Mouse (Mus musculus) adrenal gland, postnatal 14 days (tissue): Measurements from ENCODE around the gene Morn3. TPM values are rescaled to one million over a fixed set of nuclear protein-coding genes. Genes with fewer than 3 reads are reported as not detected.
"Not testable (repeated sequence)": the region's sequence is repeated elsewhere in the genome, so short reads cannot be mapped to it uniquely, and the experiment has no call there.

Experiments
- DNase-seq: peaks from one replicate; pipeline ENCODE4 v3.0.0; 2021; ENCODE audit warnings: mixed read lengths
- long read RNA-seq, 2 experiments: library from polyadenylated mRNA; stranded (forward); transcript quantifications; one replicate each; pipeline ENCODE4 v2.0.0; 2021
- total RNA-seq: library from RNA; stranded (reverse); gene quantifications from 2 replicates; pipeline ENCODE4 v1.2.3, GENCODE M21; 2021

The Morn3 gene
- not detected in 2 replicates for total RNA-seq
- long read RNA-seq, experiment 1, partial matches to known transcripts, result 0 of 1 reads
- long read RNA-seq, experiment 1, other reads (novel, unspliced or antisense), result 1 of 1 reads
- long read RNA-seq, experiment 2, partial matches to known transcripts, result 0 of 1 reads
- long read RNA-seq, experiment 2, other reads (novel, unspliced or antisense), result 1 of 1 reads

DNA sequence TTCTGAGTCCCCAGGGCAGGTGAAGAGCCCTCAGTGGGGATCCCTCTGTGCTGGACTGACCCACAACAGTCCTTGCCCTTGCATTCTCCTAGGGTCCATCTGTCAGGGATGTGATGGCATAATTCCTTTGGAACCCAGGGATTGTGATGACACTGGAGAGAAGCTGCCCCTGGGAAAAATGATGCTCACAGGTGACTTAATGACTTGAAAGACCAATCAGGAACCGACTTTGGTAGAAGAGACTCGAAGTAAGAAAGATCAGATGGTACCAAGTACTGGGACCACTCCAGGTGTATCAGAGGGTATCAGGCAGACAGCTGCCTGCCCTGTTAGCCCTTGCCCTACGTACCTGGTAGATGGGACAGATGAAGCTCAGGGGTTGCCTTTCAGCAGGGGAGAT lies at the start of gene Morn3:
Gene Morn3, minus strand, starts transcription at position 101 of the 400 bp plus-strand sequence.
- no peak for DNase-seq

DNA sequence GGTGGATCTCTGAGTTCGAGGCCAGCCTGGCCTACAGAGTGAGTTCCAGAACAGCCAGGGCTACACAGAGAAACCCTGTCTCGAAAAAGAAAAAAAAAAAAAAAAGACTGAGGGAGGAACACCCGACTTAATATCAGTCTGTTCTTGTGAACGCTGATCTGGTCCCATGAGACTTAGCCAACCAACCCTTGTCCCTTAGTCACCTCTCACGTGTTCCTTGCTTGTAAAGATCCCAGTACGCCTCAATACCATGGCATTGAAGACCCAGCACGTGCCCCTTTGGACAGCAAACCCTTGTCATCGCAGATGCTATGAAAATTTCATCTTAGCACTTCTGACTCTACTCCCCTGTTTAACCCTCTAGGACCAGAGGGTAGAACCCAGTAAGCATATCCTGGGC lies 49.5 kb upstream of the Morn3 start:
- no peak for DNase-seq

DNA sequence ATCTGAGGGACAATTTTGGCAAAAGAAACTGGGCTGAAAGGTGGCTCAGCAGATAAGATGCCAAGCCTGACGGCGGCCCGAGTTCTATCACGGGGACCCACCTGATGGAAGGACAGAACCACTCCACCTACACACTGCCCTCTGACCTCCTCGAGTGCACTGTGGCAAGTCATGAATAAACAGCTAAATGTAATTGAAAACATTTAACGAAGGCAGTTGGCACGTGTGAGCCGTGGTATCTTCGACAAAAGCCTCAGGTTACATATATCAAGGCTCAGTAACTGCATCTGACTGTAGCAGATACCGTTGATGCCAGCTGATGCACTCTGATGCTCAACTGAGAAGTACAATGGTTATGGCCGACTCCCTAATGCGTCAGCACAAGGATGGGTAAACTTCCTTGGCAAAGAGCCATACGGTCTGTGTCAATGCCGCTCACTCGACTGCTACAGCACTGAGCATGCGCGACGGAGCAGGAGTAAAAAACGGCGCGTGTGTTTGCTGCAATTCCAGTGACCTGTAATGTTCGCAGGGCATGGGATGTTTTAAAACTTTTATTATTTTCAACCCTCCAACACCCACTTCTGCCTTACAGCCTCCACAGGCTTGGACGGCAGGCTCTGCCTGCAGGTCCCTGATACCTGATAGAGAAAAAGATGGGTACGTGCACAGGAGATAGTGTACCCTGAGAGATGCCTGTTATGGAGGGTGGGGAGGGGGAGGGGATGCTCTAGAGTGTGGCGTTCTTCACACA lies 47.6 kb upstream of the Morn3 start:
- peak; percentile 53 for DNase-seq

DNA sequence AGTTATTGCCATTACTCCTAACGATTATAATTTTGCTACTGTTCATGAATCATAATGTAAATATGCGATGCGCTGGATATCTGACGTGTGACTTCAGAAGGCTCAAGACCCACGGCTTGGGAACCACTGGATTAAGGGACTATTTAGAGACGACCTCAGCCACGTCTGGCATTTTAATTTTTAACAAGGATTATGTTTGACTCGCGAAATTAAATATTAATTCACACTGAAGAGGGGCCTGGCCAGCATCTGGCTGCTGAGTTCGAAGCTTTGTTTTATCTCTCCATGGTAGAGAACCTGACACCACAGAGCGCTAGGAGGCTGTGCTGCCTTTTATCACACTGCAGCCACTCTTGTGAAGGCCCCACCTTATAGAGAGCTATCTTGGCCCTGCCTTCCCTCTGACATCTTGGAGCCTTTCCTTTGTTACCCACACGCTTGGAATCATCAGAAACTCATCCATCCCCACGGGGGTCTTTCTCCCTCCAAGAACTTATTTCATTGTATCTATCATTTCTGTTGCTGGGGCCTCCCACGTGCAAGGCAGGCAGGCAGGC lies 46.3 kb upstream of the Morn3 start:
- no peak for DNase-seq

DNA sequence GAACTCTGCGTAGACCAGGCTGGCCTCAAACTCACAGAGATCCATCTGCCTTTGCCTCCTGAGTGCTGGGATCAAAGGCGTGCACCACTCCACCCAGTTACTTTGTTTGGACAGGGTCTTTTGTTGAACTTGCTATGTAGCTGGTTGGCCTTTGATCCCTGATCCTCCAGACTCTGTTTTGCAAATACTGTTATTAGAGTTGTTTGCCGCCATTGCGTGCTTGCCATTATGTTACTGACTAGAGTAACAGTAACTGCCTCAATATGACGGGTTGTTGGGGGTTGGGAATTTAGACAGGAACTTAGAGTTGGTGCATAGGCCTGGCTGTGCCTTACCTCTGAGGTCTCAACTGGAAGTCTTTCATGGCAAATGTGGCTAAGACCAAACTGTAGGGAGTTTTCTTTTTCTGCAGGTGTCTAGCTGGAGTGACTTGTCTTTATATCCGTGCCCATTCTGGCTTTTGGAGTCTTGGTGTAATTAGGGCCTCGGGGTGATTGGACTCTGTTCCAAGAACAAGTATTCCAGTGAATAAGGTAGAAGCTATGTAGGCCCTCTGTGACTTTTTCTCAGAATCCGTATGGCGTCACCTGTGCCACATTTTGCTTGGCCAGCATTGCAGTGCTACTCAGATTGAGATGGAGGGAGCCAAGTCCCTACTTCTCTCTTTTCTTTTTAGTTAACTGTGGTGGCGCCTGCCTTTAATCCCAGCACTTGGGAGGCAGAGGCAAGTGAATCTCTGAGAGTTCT lies 43.9 kb upstream of the Morn3 start:
- no peak for DNase-seq

DNA sequence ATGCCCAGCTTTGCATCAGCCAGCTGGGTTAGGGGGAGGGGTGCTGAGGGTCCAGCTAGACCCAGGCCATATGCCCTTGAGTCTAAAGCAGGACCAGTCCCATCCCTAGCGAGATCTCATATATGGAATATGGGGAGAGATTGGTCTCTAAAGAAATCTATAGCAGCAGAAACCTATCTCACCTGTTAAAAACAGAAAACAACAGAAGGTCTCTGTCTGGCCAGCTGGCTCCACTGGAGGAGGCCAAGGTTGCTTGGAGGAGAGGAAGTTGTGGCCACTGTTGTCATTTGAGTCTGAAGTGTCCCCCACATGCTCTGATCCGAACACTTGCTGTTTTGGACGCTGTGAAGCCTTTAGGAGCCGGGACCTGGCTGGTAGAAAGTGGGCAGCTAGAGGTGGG lies 42.0 kb upstream of the Morn3 start:
- DNase-seq, result no peak

DNA sequence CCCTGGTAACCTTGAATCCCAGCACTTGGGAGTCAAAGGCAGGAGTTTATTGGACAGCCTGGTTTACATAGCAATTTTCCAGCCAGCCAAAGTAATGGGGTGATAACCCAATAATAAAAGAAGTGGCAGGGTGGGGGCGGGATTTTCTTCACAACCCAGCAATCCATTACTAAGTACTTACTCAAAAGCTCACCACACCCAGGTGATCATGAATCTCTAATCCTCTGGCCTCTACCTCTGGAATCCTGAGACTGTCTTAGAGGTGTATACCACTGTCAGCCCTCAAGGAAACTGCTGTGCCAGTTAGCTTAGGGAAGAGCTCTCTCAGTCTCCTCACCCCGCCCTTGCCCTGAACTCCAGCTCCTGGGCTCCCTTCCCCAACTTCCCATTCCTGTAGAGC lies 39.7 kb upstream of the Morn3 start:
- DNase-seq, result no peak

DNA sequence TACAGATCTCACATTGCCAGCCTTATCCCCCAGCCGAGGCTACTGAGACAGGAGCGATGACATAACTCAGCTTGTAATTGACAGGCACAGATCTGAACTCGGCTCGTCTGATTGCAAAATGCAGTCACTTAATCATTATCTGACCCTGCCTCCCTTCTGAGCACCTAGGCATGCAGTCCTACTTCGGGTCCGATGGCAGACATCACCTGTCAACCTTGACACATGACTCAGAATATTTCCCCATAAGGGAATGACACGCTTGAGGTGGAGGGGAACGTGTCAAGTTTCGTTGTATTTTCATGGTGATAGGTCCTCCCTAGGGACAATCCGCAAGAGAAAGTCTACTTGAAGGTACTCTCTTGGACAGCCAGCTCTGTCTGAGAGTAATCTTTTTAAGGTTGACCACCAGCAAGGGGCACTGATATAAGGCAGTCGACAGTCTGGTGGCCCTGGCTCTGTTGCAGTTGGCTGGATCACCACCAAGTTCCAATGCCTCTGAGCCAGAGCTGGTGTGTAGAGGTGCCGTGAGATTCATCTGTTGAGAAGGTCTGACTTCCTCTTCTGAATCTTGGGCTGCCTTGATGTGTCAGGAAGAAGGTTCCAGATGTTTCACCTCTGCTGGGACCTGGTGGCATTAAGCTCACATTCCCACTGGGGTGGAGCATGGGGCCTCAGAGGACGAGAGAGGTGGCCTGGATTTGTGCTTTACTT lies 36.7 kb upstream of the Morn3 start:
- no peak for DNase-seq

DNA sequence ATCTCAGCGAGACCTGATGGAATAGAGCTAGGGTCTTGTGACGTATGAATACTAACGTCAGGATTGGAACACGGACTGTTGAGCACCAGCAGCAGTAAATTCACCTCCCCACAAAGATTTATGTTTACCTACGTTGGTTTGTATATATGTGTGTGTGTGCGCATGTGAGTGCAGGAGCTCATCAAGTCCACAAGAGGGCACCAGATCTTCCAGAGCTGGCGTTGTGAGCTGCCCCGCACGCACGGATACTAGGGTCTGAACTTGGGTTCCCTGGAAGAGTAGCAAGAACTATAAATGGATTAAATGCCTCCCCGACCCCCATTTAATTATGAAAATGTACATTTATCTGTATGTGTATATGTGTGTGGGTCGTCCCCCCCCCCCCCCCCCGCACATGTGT lies 33.7 kb upstream of the Morn3 start:
- DNase-seq, result no peak

DNA sequence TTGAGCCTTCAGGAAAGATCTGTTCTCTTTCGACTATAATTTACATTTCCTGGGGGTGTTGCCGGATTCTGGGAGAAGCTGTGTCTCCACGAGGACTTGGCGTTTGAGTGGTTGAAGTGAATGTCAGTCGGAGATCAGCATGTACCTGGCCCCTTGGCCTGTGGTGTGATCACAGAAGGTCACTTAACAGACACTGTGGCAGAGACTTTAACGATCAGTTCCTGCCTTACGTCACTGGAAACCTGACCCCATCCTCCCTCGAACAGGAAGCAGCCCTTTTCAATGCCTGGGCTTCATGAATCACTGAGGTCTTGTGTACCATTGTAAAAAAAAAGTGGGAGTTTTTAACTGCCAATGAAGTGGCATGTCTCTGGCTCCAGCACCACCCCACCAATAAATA lies 33.2 kb upstream of the Morn3 start:
- DNase-seq, result no peak

DNA sequence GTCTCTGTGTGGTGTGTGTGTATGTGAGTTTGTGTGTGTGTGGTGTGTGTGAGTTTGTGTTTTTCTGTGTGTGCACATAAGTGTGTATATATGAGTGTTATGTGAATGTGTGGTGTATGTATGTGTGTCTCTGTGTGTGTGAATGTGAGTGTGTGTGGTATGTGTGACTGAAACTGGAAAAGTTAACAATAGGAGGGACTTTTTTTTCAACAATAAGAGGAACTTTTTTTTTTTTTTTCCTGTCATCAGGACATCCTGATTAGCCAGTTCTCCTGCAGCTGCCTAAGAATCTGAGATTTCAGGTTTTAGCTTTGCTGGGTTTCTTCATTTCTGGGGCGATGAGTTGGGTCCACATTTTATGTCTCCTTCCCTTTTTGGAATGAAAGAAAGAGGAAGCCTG lies 32.8 kb upstream of the Morn3 start:
- no peak for DNase-seq

DNA sequence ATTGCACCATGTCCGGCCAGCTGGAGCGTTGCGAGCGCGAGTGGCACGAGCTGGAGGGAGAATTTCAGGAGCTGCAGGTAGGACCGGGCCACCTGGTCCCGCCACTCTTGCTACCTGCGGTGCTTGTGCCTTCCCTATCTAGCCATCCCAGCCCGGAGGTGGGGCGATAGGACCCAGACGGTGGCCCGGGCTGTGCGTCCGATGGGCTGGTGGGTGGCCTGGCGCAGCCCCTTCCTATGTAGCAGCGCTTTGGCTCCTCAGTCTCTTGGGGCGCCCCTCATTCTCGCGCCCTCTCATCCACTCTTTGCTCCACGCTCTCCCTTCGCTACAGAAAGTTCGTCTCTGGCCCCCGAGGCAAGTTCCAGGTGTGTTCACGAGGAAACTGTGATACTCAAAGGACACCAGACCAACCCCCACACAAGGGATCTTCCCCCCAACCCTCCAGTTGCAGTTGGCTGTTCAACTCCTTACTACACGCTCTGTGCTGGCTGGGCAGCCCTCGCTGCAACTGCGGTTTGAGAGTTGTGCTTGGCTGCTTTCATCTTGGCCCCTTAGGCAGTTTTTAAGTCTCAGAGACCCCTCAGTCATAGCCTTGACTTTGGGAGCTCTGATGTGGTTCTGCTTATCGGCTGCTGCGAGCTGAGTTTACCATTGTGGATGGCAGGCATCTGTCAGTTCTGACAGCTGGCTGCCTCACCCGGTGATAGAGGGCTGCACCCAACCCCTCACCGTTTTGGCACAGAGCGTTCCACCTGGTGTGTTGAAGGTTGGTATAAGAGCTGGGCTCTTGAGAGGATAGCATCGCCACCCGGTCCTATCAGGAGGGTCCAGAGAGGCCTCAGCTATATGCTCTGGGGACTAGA lies 29.8 kb upstream of the Morn3 start:
- no peak for DNase-seq

DNA sequence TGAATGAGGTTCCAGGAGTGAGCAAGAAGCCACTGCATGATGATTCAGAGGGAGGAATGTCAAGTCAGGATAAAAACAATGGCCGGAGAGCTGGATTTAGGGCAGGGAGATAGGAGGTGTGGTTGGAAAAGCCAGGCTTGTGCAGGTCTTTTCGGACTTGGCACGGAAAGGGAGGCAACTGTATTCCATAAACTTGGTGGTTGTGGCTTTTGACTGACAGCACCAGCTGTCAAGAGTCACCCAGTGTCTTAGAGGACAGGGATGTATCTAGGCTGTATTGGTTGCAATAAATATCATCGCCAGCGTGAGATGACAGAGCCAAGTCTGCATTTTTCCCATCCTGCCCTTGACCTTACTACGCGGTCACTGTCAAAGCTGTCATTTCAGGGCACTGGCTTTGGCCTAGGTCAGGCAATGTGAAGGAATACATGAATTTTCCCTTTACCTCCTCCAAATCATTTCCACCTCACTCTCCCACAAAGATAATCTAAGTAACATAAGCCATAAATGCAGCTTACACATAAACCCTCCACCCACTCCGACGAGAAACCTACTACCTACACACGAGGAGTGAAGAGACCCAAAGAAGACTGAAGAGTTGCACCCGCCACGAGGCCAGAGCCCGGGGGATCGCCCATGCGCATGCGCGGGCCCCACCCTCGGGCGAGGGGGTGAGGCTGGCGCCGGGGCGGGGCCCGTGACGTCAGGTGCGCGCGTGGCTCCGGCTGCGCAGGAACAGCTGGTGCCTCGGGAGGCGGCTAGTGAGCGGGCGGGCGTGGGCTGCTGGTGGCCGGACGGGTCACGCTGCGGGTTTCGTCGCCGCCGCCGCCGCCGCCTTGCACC lies 29.0 kb upstream of the Morn3 start:
- peak; percentile 98 for DNase-seq

DNA sequence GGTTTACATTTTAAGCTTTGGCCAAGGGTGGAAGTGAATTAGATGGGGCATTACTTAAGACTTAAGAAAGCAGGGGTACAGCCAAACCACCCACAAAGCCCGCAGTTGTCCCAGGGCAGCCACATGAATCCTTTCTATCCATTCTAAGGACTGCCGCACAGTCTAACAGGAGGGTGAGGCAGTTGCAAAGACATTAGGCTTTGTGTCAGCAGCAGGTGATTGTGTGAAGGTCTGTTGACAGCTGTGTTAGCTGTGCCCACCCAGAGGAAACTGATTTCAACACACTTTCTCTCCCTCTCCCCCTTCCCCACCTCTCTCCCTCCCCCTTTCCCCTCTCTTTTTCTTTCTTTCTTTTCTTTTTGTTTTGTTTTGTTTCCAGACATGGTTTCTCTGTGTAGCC lies 21.9 kb upstream of the Morn3 start:
- no peak for DNase-seq

DNA sequence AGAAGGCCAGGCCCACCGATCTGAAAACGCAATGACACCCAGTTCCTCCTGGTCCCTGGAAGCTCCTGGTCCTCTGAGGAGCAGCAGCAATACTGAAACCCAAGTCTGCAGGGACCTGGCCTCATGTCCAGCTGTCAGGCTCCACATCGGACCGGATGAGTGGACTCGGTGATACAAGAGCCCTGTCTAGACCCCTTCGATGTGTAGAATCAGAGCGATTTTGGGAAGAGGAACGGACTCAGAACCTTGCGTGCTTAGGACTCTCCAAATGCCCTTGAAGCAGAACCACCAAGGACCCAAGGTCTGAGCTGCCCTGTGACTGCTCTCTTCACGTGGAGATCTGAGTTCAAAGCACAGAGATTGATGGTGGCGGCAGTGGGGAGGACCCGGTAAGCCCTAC lies 21.3 kb upstream of the Morn3 start, which contains the start of gene Tmem120b:
Gene Tmem120b, plus strand, starts transcription at position 301 of the 400 bp plus-strand sequence.
- no peak for DNase-seq

DNA sequence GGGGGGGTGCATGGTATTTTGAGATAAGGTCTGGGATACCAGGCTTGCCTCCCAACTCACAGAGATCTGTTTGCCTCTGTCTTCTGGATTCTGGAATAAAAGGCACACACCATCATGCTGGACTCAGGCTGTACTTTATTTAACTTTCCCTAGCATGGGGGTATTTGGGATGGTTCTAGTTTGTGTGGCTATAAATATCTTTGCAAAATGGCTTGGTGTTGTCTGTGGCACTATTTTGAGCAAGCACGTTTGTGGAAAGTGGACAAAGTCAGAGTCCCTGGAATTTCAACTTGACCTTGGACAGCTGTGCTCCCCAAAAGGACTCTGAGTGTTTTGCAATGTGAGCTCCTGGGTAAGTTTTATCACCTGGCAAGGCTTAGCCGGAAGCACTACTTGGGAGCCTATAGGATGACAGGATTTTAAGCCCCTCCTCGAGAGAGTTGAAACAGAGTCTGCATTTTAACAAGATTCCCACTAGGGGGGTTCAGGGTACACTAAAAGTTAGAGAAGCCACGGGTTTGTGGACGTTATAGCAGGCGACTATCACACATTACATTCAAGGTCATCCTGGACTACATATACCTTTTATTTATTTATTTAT lies 20.7 kb upstream of the Morn3 start:
- peak; percentile 22 for DNase-seq

DNA sequence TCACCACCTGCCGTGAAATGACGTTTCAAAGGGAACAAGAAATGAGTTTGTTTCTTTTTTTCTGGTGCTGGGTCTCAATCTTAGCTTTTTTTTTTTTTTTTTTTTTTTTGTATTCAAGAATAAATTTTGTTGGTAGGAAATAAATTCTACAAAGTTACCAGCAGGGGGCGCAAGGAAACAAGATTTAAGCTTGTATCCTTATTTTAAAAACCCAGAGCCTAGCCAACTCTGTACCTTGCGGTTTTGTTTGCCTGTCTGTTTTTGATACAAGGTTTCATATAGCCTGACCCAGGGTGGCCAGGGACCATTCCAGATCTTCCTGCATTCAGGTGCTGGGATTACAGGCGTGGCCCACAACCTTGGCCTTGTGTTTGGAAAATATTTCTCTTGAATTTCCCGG lies 17.4 kb upstream of the Morn3 start:
- DNase-seq, result peak; percentile 82

DNA sequence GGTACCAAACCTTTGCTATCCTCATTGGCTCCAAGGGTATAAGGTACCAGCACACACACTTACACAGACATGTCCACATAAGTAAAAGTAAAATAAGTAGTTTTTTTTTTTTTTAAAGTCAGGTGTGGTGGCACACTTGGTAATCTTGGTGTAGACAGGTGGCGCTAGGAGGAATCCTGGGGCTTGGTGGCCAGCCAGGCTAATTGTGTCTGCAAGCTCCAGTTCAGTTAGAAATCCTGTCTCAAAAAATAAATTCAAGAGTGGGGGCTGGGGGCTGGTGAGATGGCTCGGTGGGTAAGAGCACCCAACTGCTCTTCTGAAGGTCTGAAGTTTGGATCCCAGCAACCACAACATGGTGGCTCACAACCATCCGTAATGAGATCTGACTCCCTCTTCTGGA lies 16.3 kb upstream of the Morn3 start:
- DNase-seq, result no peak

DNA sequence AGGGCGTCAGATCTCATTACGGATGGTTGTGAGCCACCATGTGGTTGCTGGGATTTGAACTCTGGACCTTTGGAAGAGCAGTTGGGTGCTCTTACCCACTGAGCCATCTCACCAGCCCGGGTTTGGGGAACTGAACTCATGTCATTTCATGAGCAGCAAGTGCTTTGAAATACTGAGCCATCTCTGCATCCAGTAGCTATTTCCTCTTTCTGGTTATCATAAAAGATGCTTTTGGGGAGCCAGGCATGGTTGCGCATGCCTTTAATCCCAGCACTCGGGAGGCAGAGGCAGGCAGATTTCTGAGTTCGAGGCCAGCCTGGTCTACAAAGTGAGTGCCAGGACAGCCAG lies 14.6 kb upstream of the Morn3 start:
- not testable (repeated sequence) for DNase-seq
